Mouse (Mus musculus) heart, postnatal 36 days (tissue): ENCODE results near the gene 1110051M20Rik. TPM values are rescaled to one million over a fixed set of nuclear protein-coding genes. Genes with fewer than 3 reads are reported as not detected.

Experiments
- DNase-seq, 2 experiments: peaks; one replicate each; pipeline ENCODE4 v3.0.0; 2021 to 2022
- intact Hi-C: fragments of 180-260 bp; cut with DNase I; formaldehyde crosslinking; loops from one replicate; pipeline ENCODE4 v1.15.1; 2025
- total RNA-seq, 2 experiments: library from RNA; stranded (reverse); gene quantifications; 2 replicates each; pipeline ENCODE4 v1.2.3; 2021

The 1110051M20Rik gene
- total RNA-seq, 2 experiments from 2014 or later = 9.4 to 12.1 TPM

DNA sequence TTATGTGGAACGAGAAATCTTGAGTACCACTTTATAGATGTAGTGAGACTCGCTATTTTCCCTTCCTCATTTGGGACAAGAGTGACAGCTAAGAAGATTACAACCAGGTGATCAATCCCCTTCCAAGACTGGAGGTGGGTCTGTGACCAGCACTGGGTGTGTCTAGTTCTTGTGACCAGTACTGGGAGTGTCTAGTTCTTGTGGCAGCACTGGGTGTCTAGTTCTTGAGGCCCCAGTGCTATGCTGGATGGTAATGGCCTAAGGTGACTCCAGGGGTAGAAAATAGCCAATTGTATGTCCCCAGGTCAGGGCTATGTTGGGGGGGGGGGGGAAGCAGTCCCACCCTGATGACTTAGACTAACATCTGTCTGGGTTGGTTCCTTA is 165.1 kb downstream of the 1110051M20Rik start:
- DNase-seq = no peak
- intact Hi-C loops = loop anchor here (5.0 kb wide), 1 partner anchor 162 kb away; the partner anchor contains the start of gene Mybpc3

DNA sequence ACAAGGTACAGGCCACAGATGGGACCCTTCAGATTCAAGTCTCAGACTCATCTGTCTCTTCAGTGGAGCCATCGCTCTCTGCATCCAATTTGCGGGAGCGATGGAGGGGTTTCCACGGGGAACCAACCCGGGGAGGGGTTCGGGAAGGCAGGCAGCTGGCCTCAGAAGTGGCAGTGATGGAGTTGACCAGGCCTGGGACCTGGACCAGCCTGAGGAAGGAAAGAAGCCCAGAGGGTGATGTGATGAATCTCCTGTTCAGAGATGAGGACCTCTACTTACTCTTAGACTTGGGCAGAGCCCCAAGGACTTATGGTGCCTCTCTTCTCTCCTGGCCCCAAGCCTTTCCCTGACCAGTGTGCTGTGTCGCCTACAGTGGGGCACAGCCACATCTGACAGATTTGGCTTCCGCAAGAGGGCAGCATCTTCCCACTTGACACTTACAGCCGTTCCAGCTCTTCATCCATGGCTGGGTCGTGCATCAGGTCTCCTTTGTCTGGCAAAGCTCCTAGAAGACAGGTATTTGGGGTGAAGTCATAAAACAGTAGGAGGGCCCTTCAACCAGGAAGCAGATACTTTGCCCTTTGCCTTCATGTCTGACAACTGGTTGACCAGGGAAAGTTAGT is 165.6 kb downstream of the 1110051M20Rik start:
- intact Hi-C loops = loop anchor here (5.0 kb wide), 1 partner anchor 162 kb away; the partner anchor contains the start of gene Mybpc3

DNA sequence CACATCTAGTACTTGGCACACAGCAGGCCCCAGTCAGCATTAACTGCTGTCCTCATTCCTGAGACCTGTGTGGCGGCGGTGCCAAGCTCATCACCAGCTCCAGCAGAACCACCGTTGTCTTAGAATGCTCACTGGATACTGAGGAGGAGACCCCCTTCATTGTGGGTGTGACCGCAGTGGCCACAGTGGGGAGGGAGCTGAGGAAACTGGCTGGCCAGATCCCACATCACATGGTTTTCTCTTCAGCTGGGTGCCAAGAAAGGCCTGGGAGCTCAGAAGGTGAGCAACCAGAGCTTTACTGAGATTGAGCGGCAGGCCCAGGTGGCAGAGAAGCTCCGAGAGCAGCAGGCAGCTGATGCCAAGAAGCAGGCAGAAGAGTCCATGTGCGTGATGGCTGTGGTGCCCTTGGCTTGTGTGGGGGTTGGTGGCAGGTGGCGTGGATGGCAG is 174.8 kb downstream of the 1110051M20Rik start:
- intact Hi-C loops = loop anchor here (5.0 kb wide), 1 partner anchor 77 kb away; no protein-coding TSS in a partner anchor
- no peak for DNase-seq

More for the DNA sequence above, 165.6 kb downstream of the 1110051M20Rik start:
- DNase-seq = peak in 1 of 2 experiments; percentile 45

DNA sequence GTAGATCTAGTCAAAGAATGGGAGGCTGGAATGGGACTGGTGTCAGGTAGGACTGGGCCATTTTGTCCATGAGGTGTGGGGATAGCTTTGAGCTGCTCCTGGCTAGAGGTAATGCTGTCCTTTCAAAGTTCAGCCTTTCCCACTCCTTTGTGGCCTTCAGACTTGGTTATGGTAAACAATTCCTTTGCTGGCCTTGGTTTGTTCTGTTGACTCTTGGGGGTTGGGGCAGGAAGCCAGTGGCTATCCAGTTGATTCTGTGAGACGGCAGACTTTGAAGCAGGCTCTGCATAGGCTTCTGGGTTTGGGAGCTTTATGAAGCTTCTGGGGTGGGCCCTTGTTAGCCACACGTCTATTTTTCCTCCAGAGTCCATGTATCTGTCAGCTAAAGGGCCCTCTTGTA is 175.8 kb downstream of the 1110051M20Rik start:
- intact Hi-C loops = loop anchor here (5.0 kb wide), 1 partner anchor 76 kb away; no protein-coding TSS in a partner anchor
- no peak for DNase-seq

DNA sequence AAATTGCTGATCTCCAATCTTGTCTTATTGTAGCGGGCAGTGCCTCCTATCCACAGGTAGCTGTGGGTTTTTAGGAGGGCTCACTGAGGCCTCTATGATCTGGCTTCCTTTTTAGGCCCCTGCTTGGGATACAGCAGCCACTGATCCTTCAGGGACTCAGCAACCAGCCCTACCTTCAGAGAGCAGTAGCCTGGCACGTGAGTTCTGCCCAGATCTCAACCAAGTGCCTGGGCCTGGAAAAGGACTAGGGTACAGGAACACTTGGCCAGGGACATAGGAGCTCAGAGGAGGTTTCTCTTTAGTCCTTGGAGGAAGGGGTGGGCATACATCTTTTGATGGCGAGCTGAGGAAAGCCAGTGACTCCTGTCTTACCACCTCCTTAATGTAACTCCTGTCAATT is 176.5 kb downstream of the 1110051M20Rik start:
- intact Hi-C loops = loop anchor here (5.0 kb wide), 1 partner anchor 76 kb away; no protein-coding TSS in a partner anchor
- no peak for DNase-seq

DNA sequence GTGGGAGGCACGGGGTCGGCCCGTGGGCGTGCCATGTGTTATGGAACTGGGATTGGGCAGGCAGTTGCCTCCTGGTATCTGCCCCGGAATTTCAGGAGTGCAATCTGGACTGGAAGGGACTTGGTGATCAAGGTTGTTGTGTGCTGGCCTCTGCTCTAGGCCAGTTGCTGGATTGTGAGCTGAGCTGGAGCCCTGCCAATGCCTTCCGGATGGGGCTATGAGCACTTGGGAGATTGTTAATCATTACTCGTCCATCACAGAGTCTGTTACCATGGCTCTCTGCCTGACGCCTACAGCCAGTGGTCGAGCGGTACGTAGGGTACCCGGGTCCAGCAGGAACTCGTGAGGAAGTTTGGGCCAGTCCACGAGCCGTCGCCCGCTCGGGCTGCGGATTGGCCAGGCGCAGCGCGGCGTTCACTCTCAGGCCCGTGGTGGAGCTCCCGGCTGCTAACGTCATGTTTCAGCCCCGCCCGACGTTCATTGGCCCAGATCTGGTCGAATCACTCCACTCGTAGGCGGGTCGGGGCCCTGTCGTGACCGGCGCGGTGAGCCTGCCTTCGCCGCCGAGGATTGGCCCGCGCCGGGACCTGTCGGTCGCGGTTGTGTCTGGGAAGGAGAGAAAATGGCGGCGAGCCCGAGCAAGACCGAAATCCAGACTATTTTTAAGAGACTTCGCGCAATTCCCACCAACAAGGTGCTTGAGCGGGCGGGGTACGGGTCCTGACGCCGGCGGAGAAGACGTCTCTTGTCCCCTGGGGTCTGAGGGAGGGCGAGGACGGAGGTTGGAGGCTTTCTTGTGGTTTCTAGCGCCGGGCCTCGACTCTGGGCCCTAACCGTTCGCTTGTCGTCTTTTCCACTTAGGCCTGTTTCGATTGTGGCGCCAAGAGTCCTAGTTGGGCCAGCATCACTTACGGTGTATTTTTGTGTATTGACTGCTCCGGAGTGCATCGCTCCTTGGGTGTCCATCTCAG is 179.5 kb downstream of the 1110051M20Rik start, which contains the start of gene Arfgap2:
Arfgap2 (plus strand) TSS at position 264 of the 971 bp plus-strand sequence.
- DNase-seq = peak; percentile 95 to 96
- intact Hi-C loops = loop anchor here (2.0 to 5.0 kb wide), 2 partner anchors 28 to 73 kb away; partner anchors contain the start of gene Ddb2

DNA sequence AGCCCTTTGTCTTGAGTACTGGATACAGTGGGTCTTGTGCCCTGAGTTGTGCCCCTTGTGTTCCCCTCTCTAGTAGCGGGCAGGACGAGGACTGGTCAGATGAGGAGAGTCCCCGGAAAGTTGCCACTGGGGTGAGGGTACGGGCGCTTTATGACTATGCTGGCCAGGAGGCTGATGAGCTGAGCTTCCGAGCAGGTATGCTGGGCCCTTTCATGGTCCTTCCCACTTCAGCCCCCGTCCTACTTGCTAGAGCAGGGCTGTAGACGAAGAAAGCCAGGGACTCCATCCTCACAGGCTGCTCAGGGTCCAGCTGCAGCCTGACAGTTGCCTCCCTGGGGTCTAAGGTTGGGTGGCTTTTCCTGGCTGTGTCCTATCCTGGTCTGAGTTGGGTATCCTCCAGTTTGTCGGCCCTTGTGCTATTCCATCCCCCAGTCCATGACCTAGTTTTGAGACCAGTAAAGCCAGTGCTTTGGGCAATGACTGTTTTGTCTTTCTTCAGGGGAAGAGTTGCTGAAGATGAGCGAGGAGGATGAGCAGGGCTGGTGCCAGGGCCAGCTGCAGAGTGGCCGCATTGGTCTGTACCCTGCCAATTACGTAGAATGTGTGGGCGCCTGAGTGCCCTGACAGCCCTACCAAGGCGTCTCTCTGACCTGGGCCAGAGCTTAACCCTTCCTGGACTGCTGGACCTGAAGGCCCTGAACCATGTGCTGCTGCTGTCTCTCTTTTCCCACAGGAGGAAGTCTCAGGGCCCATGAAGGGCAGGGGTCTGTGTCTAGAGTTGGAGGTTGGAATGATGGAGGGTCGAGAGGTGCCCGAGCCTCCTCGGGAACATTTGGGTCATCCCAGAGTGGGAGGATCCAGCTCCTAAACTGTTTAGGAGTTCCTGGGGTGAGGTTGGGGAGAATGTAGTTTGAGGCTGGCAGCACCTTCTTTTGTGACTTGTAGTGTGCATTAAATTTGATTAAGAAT is 180.5 kb downstream of the 1110051M20Rik start:
- intact Hi-C loops = loop anchor here (2.0 kb wide), 1 partner anchor 27 kb away; the partner anchor contains the start of gene Ddb2
- DNase-seq = no peak

DNA sequence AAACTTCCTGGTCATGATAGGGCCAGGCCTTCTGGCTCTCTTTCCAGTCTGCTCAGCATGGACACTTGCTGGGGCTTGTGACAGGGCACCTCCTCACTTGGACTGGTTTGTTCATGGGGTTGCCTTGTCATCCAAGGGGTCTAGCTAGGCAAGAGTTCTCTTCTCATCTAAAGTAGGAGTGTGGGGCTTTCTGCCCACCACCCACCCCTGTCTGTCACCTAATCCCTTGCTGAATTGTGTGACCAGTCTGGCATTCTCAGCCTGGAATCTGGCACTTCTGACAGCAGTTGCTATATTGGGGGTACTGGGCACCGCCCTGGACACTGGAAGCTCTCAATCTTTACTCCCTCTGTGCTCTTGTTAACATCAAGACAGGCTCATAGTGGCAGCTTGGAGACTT is 185.0 kb downstream of the 1110051M20Rik start:
- intact Hi-C loops = loop anchor here (5.0 kb wide), 1 partner anchor 142 kb away; the partner anchor contains the start of gene Mybpc3
- no peak for DNase-seq

DNA sequence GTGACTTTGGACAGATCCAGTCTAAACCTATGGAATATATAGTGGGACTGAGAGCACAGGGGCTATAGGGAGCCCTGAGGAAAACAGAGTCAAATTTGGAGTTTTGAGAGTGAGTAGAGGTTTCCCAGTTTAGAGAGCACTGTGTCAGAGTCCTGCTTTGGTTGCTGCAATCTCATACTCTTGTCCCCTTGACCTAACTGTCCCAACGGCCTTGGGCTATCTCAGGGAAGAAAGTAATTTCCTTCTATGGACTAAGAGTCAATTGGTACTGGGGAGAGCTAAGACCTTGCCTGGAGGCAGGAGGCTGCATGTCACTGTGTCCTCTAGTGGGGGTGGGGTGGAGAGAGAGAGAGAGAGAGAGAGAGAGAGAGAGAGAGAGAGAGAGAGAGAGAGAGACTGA is 185.7 kb downstream of the 1110051M20Rik start:
- intact Hi-C loops = loop anchor here (5.0 kb wide), 1 partner anchor 142 kb away; the partner anchor contains the start of gene Mybpc3
- no peak for DNase-seq

DNA sequence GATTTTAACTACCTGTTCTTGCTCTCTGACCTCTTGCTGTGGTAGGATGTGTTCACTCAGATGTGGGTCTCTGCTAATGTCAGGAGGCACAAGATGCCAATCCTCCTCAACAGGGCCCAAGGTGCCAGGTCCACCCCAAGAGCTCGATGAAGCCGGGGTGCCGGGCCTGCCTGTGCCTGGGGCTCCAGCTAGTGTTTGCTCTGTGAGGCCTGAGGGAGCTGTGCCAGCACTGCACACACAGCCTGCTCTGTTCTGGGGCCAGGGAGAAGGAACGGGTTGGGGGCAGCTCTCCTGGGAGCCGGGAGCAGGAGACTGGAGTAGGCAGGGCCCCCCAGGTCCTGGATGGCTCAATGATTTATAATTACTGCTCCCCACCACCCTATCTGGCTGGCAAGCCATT is 186.4 kb downstream of the 1110051M20Rik start:
- DNase-seq = no peak
- intact Hi-C loops = loop anchor here (5.0 kb wide), 1 partner anchor 141 kb away; the partner anchor contains the start of gene Mybpc3

DNA sequence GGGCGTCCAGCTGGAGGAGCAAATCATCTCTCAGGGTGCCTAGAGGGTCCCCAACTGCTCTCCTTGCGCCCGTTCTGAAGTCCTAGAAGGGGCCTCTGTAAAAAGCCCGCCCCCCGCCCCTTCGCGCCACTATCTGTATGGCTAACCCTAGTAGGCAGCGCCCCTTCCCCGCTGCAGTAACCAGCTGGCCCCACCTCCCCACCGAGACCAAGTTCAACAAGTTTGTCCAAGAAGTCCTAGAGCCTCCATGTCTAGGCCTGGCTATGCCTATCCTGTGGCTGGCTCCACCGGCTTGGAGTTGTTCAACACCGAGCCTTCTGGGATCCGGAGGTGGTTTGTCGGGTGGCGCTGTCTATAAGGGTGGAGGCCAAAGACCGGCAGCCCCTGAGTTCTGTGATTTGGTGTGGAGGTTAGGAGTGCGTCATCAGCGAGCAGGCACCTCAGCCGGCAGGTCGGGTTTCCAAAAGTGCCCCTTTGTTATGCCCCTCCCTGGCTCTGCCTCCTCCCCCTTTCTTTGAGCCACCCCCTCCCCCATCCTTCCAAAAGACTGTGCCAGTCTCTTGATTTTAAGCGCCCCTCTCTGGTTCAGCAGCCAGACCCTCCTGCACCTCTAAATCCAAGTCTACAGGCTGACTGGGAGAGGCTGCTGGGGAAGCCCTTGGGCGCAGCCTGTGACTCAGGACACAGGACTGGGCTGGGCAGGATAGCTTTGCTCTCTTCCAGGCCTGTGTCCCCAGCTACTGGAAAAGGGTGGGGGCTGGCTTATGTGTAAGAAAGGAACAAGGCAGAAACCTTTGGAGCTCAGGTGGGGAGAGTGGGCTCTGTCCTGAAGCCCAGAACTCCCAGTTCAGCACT is 187.2 kb downstream of the 1110051M20Rik start:
- intact Hi-C loops = loop anchor here (5.0 kb wide), 1 partner anchor 140 kb away; the partner anchor contains the start of gene Mybpc3
- peak; percentile 23 to 52 for DNase-seq

DNA sequence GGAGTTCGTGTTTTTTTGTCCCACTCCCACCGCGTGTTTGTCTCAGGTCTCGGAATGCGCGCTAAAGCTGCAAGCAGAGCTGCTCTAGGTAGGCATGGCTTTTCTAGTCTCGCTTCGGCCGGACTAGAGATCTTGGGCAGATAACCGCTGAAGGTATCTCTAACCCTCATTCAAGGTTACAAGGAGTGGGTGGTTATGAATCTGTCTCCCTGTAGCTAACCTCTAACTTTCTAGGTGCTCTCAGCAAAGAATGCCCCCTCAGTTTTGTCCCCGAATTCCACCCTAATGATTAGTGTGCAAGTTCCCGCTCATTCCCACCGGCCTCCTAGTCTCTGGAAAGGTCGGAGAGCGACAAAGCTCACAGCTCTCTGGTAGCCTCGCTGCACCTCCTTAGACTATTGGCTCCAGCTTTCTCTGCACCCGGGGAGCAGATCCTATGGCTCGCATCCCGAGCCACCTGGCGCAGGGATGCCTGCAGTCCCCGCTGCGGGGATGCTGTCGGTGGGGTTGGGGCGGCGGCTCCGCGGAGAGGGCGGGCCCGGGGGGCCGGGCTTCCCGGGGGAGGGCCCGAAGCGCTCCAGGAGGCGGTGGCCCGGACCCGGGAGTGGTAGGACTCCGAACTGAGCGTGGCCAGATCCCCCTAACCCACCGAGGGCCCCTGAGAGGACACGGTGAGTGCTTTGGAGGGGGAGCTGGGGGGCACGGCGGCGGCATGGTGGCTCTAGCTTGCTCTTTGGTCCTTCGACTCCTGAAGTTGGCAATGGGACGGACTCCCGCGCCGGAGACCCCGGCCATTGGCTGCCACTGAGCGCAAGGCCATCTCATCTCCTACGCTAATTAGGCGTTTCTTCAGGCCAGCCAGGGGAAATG is 188.0 kb downstream of the 1110051M20Rik start:
- peak; percentile 65 to 78 for DNase-seq
- intact Hi-C loops = loop anchor here (1.0 to 5.0 kb wide), 2 partner anchors 19 to 139 kb away; partner anchors contain the start of gene Mybpc3

DNA sequence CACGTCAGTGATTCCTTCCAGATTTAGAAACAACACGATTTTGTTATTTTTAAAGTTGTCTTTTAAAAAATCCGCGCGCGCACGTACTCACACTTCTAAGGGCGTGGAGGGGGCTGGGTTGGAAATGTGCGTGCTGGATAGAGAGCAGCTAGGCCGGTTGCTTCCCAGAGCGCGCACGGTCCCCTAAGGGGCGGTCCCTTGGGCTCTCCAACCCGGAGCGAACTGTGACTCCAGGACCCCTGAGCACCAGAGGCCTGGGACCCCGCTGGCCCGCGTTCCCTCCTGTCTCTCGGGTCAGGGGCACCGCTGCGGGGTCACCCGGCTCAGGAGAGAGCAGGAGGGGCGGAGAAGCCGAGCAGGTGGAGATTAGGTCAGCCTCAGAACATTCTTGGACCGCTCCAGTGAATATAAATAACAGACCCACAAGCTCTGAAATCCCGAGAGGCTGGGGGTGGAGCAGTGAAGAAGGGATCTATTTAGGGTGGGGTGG is 188.8 kb downstream of the 1110051M20Rik start, which contains the start of gene Pacsin3:
Pacsin3 (plus strand) TSS at position 294 of the 490 bp plus-strand sequence.
- DNase-seq = peak; percentile 39 to 70
- intact Hi-C loops = loop anchor here (1.0 to 5.0 kb wide), 2 partner anchors 18 to 138 kb away; partner anchors contain the start of gene Mybpc3

DNA sequence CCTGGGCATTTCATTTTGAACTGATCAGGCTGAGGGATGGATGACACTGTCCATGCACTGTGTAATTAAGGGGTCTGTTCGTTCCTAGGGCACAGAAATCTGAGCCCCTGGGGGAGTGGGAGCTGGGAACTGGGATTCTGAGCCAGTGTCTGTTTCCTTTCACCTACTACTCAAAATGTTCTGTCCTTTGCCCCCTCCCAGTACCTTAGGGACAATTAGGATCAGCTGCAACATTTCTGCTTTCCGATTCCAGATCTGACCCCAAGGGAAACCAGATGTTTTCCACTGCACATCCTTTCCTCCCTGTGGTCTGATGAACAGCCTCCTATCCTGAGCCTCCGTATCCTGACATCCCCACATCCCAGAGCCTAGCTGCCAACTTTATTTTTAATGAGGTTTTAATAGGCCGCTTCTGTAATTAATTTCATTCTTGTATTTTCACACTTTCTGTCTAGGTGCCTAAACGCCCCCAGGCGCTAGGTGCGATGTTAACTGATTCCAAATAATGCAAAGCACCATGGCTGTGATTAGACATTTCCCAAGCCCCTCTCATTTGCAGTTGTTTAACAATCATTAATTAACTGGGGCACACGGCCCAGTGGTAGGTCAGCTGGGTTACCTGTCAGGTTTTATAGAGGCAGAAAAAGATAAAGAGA is 189.7 kb downstream of the 1110051M20Rik start:
- intact Hi-C loops = loop anchor here (5.0 kb wide), 1 partner anchor 138 kb away; the partner anchor contains the start of gene Mybpc3
- DNase-seq = no peak

DNA sequence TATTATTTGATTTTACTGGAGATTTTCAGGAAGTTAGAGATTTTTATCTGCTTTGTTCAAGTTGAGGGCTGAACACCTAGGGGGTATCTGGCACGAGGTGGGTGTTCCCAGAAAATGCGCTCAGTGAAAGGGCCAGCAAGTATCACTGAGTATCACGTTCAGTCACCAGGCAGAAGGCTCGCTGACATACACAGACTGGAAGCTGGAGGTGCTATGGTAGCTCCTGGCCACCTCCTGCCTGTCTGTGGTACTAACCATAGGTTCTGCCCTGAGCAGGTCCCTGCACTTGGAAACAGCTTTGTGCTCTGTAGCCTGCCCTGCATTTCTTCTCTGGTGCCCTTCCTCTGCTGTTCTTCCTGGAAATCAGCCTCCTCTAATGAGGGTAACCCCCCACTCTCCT is 192.0 kb downstream of the 1110051M20Rik start:
- intact Hi-C loops = no loop called here
- no peak for DNase-seq

DNA sequence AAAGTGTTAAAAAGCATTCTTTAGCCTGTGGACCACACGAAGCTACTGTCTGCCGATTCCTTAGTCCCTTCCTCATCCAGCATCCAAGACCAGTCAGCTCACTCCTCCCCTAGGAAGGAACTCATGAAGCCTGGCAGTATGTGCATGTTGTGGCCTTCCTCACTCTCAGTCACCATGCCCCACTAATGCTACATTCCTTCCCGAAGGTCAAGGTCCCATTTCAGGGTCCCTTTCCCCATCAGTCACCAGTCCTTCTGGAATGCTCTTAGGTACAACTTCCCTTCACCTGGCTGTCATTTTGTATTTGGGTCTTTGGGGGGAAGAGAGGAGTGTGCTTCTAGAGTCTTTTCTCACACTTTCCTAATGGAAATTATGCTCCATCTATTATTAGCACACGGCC is 192.5 kb downstream of the 1110051M20Rik start:
- intact Hi-C loops = no loop called here
- no peak for DNase-seq
